Mouse (Mus musculus): ENCODE results near the gene Frrs1l. TPM values are rescaled to one million over a fixed set of nuclear protein-coding genes. Genes with fewer than 3 reads are reported as not detected.

The Frrs1l gene
- polyA plus RNA-seq (2012; ENCODE audit: low replicate concordance) = not detected in 2 replicates

GRCm38 (mm10) chr4:56990215-56990584, at the start of gene Frrs1l:
Frrs1l (minus strand) TSS chr4:56990391.

GRCm38 (mm10) chr4:56946641-56947640, 43.2 kb downstream of the Frrs1l start, which contains the start of gene Tmem245:
Tmem245 (minus strand) TSS chr4:56947437.

Other genes with a start within 250 kb of the Frrs1l start
- gene Actl7b, start 248.9 kb downstream of the Frrs1l start, polyA plus RNA-seq (2012; ENCODE audit: low replicate concordance) = 0.21 and 0.55 TPM in 2 replicates
- gene Actl7a, start 247.0 kb downstream of the Frrs1l start, polyA plus RNA-seq (2012; ENCODE audit: low replicate concordance) = not detected in 2 replicates
- 1.8 and 3.1 TPM in 2 replicates for gene Elp1, start 188.1 kb downstream of the Frrs1l start, polyA plus RNA-seq (2012; ENCODE audit: low replicate concordance)
- gene Fam206a, start 188.0 kb downstream of the Frrs1l start, polyA plus RNA-seq (2012; ENCODE audit: low replicate concordance) = 4.4 and 7.8 TPM in 2 replicates
- 1.5 and 3.2 TPM in 2 replicates for gene Ctnnal1, start 125.2 kb downstream of the Frrs1l start, polyA plus RNA-seq (2012; ENCODE audit: low replicate concordance)
- gene Tmem245, start 43.0 kb downstream of the Frrs1l start, polyA plus RNA-seq (2012; ENCODE audit: low replicate concordance) = 2.8 and 4.0 TPM in 2 replicates
- 0.07 and 0.23 TPM in 2 replicates for gene Epb41l4b, start 153.0 kb upstream of the Frrs1l start, polyA plus RNA-seq (2012; ENCODE audit: low replicate concordance)

Data from hematopoietic multipotent progenitor cell, adult 10-12 weeks (in vitro differentiated cells).